Mouse (Mus musculus) adrenal gland, adult 2 months (tissue): ENCODE measurements at regions not wholly inside any gene's neighbourhood (a gene's known extent, or its start where the extent isn't known, plus 50 kb on each side); places are given as distances from the start of the nearest gene placed in this dataset.

ENCODE experiments used
- DNase-seq: peaks from one replicate; pipeline ENCODE4 v3.0.0; 2021

DNA sequence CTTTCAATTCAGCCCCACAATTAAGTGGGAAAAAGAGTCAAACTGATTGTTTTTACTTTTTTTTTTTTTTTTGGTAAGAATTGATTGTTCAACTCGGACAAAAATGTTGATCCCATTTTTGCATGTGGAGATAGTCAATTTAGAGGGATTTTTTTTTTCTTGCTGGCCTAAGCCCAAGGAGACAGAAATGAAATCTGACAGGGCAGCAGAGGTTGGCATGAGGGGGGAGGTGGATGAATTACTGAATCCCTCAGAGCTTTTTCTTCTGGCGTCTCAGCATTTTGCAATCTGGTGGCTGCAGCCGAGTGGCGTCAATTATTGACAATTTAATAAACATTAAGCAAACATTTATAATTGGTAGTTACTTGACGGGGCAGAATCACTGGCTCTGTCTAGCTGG lies 356.6 kb downstream of the Cd83 start:
- no peak for DNase-seq

DNA sequence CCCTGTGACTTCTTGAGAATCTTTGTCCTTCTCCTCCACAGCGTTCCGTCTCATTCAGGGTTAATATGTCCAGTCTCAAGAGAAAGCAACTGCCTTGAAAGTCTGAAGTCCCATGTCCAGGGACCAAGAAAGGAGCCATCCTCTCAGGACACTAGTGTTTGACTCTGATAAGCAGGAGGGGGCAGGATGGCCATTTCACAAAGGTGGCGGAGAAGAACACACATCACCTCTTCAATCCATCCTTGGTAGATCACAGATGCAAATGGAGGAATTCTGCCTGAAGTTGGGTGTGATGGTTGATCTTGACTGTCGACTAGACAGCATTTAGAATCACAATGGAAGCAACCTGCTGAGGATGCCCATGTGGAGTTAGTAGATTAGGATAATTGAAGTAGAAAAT lies 360.9 kb downstream of the Cd83 start:
- DNase-seq: no peak

DNA sequence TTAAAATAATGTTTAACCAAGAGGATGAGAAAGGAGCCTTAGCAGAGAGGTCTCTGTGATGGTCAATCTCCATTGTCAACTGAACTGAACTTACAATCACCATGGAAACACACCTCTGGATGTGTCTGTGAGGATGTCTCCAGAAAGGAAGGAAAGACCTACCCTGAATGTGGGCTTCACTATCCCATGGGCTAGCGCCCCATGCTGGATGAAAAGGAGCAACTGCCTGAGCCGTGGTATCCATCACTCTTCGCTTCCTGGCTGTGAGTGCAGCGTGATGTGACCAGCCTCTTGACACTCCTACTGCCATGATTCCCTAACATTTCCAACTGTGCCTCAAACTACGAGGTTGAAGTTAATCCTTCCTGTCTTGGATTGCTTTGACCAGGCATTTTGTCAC lies 363.3 kb downstream of the Cd83 start:
- no peak for DNase-seq

DNA sequence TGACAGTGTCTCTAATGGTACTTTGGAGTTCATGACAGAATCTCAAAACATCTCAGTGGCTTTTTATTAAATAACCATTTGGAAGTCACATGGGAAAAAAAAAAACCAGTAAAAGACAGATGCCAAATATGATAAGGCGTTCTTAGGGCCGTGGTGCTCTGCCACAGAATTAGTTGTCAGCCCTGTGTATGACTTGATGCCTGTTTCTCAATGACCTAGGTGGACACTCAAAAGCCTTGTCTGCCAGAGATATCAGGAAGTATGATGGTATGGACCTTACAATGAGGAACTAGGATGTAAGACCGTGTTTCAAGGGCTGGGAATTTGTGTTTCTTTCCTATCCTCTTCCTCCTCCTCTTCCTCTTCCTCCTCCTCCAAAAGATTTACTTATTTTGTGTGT lies 364.9 kb downstream of the Cd83 start:
- no peak for DNase-seq

DNA sequence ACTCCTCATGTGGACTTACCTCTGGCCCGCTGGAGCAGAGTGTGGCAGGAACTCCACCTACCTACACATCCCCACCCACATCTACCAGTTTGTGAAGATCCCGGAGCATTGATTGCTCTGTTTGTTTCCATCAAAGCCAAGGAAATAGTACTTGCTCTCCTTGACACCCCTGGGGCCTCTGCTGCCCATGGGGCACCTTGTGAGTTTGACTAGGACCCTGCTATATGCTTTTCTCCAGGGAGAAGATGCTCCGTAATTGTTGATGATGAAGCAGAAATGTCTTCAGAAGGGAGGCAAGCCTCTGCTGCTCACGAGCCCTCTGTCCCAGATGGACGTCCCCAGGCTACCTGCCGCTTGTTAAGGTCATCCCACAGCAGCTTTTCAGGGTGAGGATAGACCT lies 367.0 kb downstream of the Cd83 start:
- no peak for DNase-seq

DNA sequence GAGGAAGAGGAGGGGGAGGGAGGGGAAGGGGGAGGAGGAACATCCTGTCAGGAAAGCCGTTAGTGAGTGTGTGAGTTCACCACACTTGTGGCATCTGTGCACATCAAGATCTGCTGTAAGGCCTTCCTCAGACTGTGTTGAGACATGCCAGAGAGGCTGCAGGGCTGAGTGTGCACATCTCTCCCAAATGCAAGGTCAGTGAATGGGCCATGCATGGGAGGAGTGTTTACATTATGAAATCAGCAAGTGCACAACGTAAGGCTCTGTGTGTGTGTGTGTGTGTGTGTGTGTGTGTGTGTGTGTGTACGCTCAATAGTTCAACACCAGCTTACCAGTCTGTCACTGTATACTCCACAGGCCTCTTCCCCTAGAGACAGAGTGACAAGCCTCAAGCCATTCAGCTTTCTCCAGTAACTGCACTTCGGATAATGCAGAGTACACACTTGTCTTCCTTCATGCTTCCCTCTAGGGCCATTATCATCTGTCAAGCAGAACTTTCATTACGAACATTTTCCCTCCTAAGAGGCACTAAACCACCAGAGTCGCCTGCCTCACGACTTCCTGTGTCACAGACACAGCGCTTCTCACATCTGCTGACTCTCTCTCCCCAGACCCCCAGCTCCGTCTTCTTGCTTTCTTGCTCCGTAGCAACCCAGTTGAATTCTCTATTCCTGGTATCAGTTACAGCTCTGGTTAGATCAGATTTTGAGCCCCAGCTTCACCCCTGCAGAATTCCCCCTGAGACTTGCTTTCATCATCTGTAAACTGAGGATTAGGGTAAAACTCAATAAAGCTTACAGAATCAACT lies 368.4 kb downstream of the Cd83 start:
- no peak for DNase-seq

DNA sequence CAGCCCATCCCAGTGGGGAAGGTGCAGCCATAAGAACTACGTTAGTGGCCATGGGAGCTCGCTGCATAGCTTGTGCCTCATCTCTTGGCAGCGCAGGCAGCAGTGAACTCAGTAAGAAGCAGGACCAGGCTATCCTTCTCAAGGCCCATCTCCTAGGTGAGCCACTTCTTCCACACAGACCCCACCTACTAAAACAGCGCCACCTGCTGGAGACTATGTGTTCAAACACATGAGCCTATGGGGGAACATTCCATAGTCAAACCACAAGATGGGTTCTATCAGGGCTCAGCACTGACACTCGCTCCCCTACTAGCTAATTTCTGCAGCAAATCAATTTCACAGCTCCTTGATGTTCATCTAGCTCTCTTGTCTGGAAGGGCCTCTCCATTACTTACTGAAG lies 369.2 kb downstream of the Cd83 start:
- DNase-seq: no peak

DNA sequence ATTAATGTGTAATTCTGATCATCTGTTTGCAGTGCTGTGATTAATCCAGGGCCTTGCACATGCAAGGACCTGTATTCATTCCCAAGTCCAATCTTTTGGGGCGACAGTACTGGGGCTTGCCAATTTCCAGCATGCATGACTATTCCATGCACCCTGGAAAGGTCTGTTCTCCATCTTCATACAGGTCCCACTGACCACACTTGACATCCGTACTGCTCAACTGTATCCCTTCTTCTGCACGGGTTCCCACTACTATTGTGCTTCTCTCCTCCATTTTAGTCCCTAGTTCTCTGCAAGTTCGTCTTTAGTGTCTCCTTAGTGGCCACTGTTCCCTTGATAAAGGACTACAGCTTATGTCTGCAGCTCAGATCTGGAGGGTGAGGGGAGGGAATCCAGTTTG lies 371.4 kb downstream of the Cd83 start:
- no peak for DNase-seq

DNA sequence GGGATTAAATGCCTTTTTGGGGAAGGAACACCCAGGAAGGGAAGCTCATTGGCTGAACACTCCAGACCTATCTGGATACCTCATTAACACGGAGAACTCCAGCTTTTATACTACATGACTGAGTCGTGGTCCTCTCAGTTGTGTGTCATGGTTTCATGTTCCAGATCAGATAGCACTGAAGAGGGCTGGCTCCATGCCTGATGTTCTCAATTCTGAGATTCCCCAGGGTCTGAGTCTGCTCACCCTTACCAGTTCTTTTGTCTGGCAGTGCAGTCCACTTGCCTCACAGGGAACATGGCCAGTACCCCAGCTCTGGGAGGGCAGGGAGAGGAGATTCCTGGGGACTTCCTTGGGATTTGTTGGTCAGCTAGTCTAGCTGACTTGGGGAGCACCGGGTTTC lies 372.0 kb downstream of the Cd83 start:
- DNase-seq: no peak

DNA sequence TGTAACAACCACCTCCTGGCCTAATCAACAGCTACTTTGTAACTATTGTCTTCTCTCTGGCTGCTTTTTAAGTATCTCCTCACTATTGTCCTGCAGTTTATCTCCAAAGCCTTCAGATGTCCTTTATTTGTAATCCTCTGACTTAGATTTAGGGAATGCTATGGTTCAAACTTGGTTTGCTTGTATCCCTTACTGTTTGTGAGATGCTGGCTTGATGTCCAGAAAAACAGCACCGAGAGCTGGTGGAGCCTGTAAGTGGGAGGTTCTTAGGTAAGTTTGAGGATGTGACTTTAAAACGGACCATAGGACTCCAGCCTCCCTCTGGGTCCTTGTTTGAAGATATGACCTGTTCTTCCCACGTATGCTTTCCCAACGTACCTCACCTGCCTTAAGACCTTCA lies 372.7 kb downstream of the Cd83 start:
- DNase-seq: no peak

DNA sequence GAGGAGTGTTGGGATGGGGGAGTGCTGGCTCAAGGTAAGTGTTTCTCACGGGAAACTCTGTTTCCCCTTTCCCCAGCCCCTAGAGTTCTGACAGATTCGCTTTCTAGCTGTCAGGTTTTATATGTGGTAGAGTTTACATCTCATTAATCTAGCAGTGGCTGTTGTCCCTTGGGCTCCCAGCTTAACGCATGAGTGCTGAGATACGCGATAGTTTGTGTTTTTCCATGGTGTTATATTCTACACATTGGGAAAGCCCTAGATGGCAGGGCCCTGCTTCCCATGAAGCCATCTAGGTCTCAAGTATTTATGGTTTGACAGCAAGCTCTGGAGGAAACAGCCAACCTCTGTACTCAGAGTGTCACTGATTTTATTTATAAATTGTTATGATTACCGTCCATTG lies 373.8 kb downstream of the Cd83 start:
- DNase-seq: no peak

DNA sequence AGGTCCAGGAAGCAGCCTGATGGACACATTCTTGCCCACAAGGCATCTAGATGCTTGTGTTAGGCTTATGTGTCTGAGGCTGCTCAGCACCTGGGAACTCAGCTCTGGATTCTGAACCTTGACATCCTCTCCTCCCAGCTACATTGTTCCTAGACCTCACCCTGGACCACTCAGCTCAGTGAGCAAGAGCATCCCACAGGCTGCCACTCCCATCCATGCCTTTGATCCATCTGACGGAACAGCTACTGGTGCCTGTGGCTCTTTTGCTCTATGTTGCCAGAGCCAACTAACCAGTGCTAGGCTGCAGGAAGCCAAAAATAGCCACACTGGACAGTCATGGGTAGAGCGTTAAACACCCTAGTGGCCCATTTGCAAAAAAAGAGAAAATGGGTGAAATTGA lies 374.8 kb downstream of the Cd83 start:
- no peak for DNase-seq

DNA sequence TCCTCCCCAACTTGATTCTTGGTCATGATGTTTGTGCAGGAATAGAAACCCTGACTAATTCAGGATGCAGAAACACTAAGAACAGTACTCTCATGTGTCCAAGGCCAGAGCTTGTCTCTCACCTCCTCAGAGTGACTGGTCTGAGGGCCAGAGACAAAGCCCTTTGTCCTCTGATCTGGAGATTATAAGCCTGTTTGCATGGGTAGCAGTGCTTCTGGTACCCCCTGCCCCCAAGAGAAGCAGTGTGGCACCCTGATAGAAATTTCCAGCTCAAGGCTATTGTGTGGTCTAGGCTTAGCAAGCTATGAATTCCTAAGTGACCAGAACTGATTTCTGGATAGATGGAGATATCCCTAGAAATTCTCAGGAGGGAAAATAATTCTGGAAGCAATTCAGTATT lies 380.2 kb downstream of the Cd83 start:
- no peak for DNase-seq

DNA sequence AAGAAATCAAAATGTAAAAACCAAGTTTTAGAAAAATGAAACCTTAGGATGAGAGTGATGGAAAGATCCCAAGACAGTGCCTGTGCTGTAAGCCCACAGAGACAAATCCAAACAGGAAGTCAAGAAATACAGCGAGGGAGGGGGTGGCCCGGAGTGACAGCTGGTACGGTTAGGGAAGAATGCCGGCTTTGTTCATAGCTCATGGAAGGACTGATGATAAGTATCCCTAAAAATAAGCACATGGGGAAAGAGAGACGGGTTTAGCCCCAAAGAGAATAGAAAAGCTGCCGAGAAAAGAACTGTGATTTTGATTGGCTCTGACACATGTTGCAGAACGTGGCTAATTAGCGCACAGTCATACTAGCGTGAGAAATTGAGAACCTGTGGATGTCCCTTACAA lies 382.6 kb downstream of the Cd83 start:
- DNase-seq: no peak

DNA sequence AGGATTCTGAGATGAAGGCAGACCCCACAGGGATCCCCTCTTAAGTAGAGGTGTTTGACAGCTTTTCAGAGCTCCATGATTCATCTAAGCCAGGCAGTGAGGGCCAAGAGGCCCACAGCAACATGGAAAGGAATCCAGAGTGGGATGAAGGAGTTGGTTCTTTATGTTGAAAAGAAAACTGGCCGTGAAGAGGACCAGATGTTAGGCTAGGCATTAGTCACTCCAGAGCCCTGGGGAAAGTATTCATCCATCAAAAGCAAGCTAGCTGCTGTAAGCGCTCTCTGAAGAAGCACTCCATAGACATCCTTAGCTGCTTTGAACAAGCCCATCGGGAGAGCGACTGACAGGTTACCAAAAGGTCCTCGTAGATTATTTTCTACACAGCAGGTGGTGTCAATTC lies 383.6 kb downstream of the Cd83 start:
- no peak for DNase-seq

DNA sequence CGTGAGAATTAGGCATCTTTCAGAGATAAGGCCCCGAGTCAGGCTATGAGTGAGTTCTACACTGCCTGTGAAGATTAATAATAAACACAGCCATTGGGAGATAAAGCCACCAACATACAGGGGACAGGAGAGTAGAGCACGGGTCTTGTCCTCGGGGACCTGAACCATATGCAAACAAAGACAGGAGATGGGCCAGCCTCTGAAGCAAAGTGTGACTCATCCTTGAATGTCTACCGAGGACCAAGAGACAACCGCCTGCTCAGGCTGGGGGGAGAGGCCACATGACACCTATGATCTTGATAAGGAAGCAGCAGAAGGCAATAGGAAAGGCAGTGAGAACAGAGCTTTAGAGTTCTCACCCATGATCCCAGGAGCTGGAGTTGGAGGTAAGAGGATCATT lies 387.1 kb downstream of the Cd83 start:
- DNase-seq: no peak

DNA sequence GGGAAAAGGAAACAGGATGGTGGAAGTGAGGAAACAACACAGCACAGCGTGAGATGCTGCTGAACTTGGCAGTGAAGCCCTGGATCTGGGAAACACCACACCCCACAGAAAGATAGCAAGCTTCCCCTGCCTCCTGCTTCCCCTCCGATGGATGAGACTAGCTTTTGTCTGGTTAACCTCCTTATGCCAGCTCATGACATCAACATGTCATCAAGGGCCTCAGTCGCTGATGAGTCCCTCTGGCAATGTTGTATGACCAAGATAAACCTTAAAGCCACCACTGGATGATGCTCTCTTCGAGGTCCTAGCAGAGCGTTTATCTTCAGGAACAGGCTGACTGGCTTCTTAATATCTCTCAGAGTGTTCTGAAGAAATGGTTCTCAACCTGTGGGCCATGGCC lies 388.1 kb downstream of the Cd83 start:
- DNase-seq: no peak

DNA sequence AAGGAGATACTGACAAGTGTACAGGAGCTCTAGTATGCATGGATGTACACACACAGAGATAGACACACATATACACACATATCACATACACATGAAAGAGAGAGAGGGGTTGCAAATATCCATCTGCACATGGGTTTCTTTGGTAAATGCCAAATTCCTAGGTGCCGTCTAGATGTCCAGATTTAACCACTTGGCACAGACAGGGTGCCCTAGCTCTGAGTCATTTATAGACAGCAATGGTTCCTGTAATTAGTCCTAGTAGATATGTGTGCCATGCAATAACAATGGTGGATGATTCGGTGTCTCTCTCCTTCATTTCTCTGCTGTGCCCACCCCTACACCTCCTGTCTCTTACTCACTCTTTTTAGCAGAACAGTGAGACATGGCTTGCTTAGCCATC lies 389.7 kb downstream of the Cd83 start:
- no peak for DNase-seq

DNA sequence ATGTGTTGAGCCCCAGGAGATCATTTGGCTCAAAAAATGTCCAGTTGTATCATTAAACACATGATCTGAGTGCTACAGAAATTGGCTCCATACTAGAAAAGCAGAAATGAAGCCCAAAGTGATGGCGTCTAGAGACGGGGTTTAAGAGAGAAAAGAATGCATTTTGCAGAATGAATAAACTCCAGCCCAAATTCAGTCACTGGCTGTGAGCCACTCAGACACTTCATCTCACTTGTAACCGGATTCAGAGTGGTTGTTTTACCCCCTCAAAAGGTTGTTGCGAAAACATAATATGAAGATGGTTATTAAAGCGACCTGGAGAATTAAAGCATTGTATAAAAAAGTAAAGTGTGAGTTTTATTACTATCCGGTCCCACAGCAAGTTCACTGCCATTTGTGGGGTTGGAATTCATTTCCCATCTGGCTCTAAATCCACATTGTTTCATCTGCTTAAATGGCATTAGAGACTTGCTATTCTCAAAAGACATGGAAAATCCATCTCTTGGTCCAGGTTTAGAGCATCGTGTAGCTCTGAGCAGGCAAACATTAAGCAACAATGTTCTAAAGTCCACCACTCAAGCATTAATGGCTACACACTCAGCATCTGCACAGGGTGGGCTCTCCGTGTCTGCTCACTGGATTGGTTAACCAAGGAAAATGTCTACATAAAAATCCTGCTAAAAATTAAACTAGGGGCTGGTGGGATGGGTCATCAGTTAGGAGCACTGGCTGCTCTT lies 390.9 kb downstream of the Cd83 start:
- DNase-seq: no peak

DNA sequence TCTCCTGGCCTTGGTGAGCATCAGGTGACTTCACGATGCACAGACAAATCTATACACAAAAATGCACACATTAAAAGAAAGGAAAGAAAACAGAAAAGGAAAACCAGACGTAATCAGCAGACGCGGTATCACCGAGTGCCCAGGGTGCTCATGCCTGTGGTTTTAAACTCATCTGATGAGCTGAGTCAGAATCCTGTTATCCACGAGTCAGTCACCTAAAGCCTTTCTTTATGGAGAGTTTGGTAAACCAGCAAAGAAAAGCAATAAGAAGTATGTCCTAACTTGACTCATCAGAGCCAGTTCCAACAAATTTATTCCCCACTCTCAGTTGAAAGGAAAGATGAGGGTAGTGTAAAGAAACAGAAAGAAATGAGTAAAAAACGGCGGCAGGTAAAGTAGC lies 391.5 kb downstream of the Cd83 start:
- DNase-seq: no peak

DNA sequence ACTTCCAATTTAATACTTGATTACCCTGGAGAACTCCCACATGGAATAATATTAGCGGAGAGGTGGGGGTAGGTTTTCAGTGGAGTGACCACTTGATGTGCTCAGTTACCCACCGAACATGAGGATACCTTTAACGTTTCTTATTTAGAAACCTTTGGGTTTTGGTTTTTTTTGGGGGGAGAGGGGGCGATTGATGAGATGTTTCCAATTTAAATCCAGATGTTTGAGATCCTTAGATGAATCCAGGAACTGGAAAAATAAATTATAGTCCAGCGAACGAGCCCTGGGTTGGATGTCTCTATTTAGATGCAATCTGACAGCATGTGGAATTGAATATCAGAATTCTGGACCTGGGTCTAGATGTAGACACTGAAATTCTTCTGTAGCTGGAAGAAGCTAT lies 393.4 kb downstream of the Cd83 start:
- DNase-seq: no peak

DNA sequence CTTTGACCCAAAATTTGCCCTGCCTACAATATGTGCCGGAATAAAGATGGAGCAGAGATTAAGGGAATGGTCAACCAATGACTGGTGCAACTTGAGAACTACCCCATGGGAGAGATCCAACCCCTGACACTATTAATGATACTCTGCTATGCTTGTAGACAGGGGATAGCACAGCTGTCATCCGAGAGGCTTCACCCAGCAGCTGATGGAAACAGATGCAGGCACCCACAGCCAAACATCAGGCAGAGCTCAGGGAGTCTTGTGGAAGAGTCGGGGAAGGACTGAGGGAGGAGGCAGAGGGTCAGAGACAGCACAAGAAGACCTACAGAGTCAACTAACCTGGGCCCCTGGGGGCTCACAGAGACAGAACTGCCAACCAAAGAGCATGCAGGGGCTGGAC lies 395.8 kb downstream of the Cd83 start:
- DNase-seq: no peak

DNA sequence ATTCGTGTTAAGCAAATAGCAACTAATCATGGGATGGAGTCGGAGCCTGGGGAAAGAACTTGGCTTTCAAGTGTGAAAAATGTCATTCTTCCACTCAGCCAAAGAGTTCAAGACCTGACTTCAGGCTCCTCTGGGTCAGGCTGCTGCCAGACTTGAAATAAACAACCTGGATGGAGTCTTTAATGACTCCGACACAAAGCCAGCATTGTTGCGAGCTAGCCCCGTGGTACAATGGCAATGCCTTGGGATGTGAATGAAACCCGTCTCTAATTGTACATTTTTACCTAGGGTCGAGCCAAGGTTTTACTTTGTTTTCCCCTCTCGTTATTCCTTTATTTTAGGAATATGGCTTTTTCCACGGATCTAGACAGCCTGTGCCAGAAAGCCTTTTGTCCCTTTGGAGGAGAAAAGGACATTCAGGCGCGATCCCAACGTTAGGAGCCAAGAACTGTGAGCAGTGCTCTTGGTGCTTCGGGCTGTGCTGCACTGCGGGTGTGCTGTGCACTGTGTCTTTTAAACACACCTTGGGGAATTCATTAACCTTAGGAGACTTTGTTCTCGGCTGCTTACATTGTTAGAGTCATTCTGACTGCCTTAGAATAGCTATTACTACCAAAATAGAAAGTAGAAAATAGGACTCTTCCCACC lies 398.1 kb downstream of the Cd83 start:
- DNase-seq: peak; percentile 7

DNA sequence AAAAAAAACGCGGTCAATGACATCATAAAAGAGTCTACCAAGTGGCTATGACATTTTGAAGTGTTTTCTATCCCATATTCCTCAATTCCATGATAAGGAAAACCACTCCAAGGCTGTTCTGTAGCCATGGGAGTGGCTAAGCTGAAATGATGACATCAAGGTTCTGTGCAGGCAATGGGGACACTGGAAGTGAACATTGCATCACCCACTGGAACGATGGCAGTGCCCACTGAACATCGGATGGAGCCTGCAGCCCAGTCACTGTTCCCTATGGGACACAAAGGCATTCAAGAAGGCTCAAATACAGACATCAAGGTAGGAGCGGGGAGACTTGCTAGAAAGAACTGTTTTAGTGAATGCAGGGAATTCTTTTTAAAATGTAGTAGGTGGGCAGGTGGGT lies 410.8 kb downstream of the Cd83 start:
- peak; percentile 21 for DNase-seq
